Mouse (Mus musculus) skeletal muscle tissue, adult 2 months (tissue): Measurements from ENCODE around the gene Mad1l1.

ENCODE experiments used
- DNase-seq: peaks from one replicate; pipeline ENCODE4 v3.0.0-alpha.2; 2012; ENCODE audit warnings: low read depth, low spot score

Mad1l1 gene

GRCm38 (mm10) chr5:140183387-140183786 lies 138.0 kb downstream of the Mad1l1 start:
- no peak for DNase-seq

- no peak for DNase-seq
These were observed 139.0 kb downstream of the Mad1l1 start for GRCm38 (mm10) chr5:140182351-140182750.

GRCm38 (mm10) chr5:140180016-140180415 lies 141.3 kb downstream of the Mad1l1 start:
- DNase-seq, result no peak

- DNase-seq, result peak; percentile 54
These were observed 143.2 kb downstream of the Mad1l1 start for GRCm38 (mm10) chr5:140178058-140178690.

DNA sequence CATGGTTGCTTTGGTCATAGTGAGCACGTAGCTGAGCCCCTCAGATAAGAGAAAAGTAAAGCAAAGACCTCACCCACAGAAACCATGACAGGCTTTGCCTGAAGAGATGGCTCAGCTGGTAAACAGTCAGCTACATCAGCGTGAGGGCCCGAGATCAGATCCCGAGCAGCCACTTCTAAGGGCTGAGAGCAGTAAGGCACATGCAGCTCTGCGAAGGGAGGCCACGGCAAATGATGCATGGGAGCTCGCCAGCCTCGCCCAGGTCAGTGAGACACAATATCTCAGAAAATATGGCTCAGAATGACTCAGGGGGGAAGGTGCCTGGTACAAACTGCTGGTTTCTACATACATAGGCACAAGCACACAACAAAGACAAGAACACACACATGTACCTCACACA lies 143.8 kb downstream of the Mad1l1 start:
- DNase-seq, result no peak

GRCm38 (mm10) chr5:140176370-140176769 lies 145.0 kb downstream of the Mad1l1 start:
- DNase-seq, result no peak

DNA sequence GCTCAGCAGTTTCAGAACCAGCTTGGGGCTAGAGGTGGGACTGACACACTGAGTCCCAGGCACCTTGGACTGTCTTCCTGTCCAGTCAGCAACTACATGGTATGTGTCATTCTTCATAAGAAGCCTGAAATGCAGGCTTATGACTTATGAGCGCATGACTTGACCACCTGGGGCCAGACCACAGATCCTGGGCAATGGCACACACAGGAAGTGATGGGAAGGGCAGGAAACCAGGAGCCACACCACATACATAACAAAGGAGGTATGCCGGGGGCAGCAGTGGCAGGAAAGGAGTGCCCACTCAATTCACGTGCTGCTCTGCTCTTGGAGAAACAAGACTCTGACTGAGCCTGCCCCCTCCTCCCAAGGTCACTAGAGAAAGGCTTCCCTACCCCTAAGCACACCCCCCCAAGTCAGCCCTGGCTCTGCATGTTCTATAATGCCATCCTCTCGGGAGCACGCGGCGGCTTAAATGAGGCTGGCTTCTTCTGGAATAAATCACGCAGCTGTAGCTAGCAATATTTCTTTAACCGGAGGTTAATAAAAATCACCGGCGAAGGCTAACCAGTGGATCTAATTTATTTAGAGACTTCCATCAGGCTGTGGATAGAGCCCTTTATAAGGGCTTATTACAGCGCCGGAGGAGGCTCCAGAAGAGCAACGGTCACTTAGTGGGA lies 146.4 kb downstream of the Mad1l1 start:
- no peak for DNase-seq

GRCm38 (mm10) chr5:140174066-140174465 lies 147.3 kb downstream of the Mad1l1 start:
- DNase-seq, result no peak

DNA sequence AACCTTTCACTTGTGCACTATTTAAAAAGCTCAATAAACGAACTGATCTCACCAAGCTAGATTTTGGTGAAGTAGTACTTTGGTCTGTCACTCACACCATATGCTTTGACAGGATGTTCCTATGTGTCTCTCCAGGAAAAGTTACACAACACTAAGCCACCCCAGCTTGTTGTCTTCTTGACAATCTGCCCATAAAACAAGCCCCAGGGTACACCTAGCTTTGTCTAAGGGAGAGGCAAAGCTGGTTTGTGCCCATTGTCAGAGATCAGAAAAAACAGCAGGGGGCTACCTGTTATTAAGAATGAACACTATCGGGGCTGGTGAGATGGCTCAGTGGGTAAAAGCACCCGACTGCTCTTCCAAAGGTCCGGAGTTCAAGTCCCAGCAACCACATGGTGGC lies 148.2 kb downstream of the Mad1l1 start:
- DNase-seq, result no peak

GRCm38 (mm10) chr5:140171710-140172109 lies 149.6 kb downstream of the Mad1l1 start:
- no peak for DNase-seq

- DNase-seq, result no peak
These were observed 153.8 kb downstream of the Mad1l1 start for GRCm38 (mm10) chr5:140167531-140167930.

- DNase-seq, result no peak
These were observed 154.3 kb downstream of the Mad1l1 start for GRCm38 (mm10) chr5:140167080-140167479.

GRCm38 (mm10) chr5:140163947-140164346 lies 157.4 kb downstream of the Mad1l1 start:
- DNase-seq, result no peak

- DNase-seq, result no peak
These were observed 159.1 kb downstream of the Mad1l1 start for GRCm38 (mm10) chr5:140162071-140162845.

- no peak for DNase-seq
These were observed 162.3 kb downstream of the Mad1l1 start for GRCm38 (mm10) chr5:140159007-140159406.

- no peak for DNase-seq
These were observed 163.3 kb downstream of the Mad1l1 start for GRCm38 (mm10) chr5:140157886-140158627.

DNA sequence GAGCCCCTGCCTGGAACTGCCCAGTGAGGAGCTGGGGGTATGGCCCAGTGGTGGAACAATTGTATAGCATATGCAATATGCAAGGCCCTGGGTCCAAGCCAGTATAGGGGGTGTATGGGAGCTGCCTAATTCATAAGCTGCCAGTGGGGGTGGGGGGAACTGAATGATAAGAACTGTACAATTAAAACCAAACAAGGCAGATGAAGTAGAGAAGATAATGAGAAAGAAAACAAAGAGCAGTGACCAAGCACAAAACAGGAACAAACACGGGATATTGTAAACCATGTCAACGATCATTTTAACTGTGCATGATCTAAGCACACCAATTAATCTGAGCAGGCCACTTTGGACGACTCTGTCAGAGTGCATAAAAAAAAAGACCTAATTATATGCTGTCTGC lies 167.2 kb downstream of the Mad1l1 start:
- DNase-seq, result no peak

DNA sequence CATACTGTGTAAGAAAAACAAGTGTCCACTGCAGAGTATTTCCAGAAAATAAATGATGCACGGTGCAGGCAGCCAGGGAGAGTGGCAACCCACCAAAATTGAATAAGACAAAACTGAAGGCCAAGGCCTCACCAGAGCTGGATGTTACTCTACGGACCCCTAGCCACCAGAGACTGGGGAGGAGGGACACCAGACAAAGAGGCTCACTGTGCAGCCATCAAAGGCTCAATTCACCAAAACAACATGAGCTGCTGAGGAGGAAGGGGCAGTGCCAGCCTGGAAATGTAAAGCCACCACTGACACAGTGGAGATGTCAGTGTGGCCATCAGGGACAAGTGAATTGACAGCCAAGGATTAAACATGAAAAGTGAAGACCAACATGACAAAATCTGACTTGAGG lies 169.5 kb downstream of the Mad1l1 start:
- no peak for DNase-seq

DNA sequence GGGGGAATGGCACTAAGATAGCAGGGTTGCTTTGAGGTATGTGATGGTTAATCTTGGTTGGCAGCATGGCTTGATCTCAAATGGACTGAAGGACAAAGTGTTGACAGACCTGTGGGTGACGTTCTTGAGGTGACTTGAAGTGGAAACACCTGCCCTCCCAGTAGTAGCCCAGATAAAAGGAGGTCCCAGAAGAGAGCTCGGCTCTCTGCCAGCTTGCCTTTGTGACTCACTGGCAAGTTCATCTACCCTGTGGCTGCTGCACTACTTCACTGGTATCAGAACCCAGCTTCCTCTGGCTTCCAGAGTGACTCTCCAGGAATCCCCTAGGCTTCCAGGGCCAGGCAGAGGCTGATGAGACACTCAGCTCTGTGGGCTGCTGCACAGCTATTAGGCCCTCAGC lies 170.2 kb downstream of the Mad1l1 start:
- no peak for DNase-seq

DNA sequence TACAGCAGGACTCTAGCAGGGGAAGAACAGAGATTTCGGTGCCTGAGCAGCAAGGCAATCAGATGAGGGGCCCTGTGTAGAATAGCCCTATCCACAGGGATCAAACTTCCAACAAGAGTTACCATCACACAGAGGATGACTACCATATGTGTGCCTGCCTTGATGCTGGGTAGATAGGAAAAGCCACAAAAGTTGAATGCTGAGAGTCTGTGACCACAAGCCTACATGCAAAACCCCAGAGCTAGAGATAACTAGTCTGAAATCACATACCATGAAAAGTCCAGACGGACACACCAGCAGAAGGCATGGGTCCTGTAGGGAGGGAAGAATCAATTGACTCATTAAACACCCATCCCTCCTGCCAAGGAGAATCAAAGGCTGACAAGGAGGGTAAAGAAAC lies 170.7 kb downstream of the Mad1l1 start:
- DNase-seq, result no peak

- no peak for DNase-seq
These were observed 171.2 kb downstream of the Mad1l1 start for GRCm38 (mm10) chr5:140150136-140150535.

GRCm38 (mm10) chr5:140149298-140149697 lies 172.1 kb downstream of the Mad1l1 start:
- DNase-seq, result no peak
